Mouse (Mus musculus) spleen, adult 2 months (tissue): ENCODE data around the gene Pcgf5. TPM values are rescaled to one million over a fixed set of nuclear protein-coding genes. Genes with fewer than 3 reads are reported as not detected.
A peak's percentile ranks its signal among the peaks of the same experiment; 100 is the strongest.

Experiments used
- DNase-seq, 2 experiments: peaks; one replicate each; pipeline versions ENCODE4 v3.0.0 to v3.0.0-alpha.2; 2012 to 2021; ENCODE audit warnings: low spot score in 2 of 2, low read depth in 1 of 2
- H3K27ac ChIP-seq: fragments of 200-500 bp; 2 replicates; pipeline ENCODE4 v1.5.1; 2012; ENCODE audit warnings: low read length, inconsistent platforms; ENCODE audit not compliant: insufficient read depth
- H3K27me3 ChIP-seq: fragments of 200-500 bp; 2 replicates; pipeline ENCODE4 v1.6.1; 2012; ENCODE audit warnings: mild to moderate bottlenecking, moderate library complexity, low read length, inconsistent platforms; ENCODE audit not compliant: control insufficient read depth, insufficient read depth
- H3K36me3 ChIP-seq: fragments of 200-500 bp; 2 replicates; pipeline ENCODE4 v1.6.1; 2012; ENCODE audit warnings: mild to moderate bottlenecking, low read length, inconsistent platforms; ENCODE audit not compliant: control insufficient read depth, insufficient read depth
- H3K4me1 ChIP-seq: fragments of 200-500 bp; 2 replicates; pipeline ENCODE4 v1.6.1; 2011; ENCODE audit warnings: inconsistent platforms; ENCODE audit not compliant: control insufficient read depth, insufficient read depth, insufficient read length
- H3K4me3 ChIP-seq: fragments of 200-500 bp; 2 replicates; pipeline ENCODE4 v1.5.1; 2011; ENCODE audit warnings: mild to moderate bottlenecking, inconsistent platforms; ENCODE audit not compliant: insufficient read depth, insufficient read length; ENCODE audit errors: extremely low read depth
- CTCF ChIP-seq: fragments of 200-500 bp; IDR thresholded peaks from 2 replicates; pipeline ENCODE4 v1.5.1; 2011; ENCODE audit warnings: mild to moderate bottlenecking, inconsistent platforms; ENCODE audit not compliant: insufficient read depth, insufficient read length, insufficient replicate concordance; ENCODE audit errors: extremely low read depth
- POLR2A ChIP-seq: fragments of 200-500 bp; IDR thresholded peaks from 2 replicates; pipeline ENCODE4 v1.6.1; 2011; ENCODE audit warnings: low read depth, low read length, inconsistent platforms
- WGBS: fragments of 180-500 bp; shearing (Covaris S2); methylation state at CpG from one replicate; pipeline ENCODE4 v1.1.7; 2018; 5-methylcytosine and 5-hydroxymethylcytosine counted together
- polyA plus RNA-seq: library from polyadenylated mRNA; depleted of rRNA; stranded (reverse); fragments of >200 nt; gene quantifications from 2 replicates; pipeline ENCODE4 v1.2.3, GENCODE M21; 2012

Pcgf5 gene
- polyA plus RNA-seq, 1 experiment = 4.1 TPM

DNA sequence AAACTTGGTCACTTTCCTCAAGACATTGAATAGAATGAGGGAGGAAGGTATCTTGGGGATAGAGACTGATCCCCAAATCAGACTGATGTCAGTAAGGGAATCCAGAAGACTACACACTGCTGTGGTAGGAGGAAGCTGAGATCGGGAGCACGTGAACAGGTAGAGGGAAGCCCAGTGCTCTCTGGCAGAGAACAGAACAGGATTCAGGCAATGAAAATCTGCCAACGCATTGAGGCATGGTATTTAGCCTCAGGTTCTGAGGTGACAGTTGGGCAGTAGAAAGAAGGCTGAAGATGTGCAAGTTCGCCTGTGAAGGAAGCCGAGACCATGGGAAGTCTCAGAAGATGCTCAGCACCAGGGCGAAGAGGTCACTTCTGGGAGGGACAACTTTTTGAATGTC lies 733 bp upstream of the Pcgf5 start:
- TF ChIP-seq POLR2A (no peak), CTCF (no peak)
- H3K4me3 ChIP-seq = peak overlapping the region; percentile 83; the same call in 1 of the 2 replicates
- no peak overlapping the region for H3K27ac ChIP-seq
- H3K4me1 ChIP-seq = peaks cover 7% of the 10 kb centered on the region; the same call in 1 of the 2 replicates
- peaks cover 4% of the 10 kb centered on the region for H3K27me3 ChIP-seq
- WGBS = 8% methylated on average over 6 of the region's 6 CpGs
- no peak for DNase-seq
- H3K36me3 ChIP-seq = no peaks in the 10 kb centered on the region

DNA sequence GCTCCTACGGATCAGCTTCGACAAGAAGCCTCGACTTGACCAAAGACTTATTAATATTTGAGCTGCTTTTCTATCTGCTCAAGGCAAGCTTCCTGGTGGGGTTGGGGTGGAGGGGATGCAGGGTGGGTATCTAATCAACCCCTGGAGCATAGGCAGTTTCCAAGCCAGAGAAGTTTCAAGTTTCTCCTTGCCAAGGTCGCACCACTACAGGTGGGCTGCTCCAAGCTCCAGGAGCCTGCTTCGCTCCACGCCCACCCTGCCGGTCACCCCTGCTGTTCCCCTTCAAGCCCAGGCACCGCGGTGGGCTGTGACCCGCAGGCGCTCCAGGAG lies 313 bp upstream of the Pcgf5 start:
- TF ChIP-seq CTCF = no peak
- no peak for TF ChIP-seq POLR2A
- Histone ChIP-seq H3K36me3 (no peaks in the 10 kb centered on the region), H3K27me3 (peaks cover 4% of the 10 kb centered on the region), H3K4me3 (peak overlapping the region; percentile 83; the same call in 1 of the 2 replicates), H3K4me1 (peaks cover 7% of the 10 kb centered on the region; the same call in 1 of the 2 replicates), H3K27ac (peak overlapping the region; percentile 35; the same call in 1 of the 2 replicates)
- DNase-seq = no peak
- 3% methylated on average over 11 of the region's 11 CpGs for WGBS

DNA sequence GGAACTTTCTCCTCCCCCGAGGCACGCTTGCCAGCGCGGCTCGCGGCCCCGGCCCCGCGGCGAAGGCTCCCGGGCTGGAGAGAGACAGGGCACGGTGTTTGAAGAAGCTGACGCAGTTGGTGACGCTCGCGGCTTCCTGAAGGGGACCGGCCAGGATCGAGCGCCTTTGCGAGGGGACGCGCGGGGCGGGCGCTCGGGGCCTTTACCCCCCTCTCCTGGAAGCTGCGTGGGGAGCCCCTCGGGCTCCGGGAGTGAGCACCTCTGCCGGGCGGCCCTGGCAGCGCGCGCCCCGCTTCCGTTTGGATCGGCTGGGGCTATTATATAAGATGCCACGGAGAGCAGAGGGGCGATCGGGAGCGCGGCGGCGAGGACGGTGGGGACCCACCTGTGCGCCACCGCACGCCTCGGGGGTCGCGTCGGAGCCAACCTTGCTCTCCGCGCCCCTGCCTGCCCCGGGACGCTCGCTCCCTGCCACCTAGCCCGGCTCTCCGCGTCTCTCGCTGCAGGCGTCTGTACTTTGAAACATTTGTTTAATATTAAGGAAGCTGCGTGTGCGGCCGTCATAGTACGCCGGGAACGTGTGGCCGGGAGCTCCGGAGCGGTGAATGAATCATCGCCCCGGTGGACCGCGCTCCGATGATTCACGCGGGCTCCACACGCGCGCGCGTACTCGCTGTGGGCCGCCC lies 835 bp downstream of the Pcgf5 start:
- WGBS = under 1% methylated on average over 85 of the region's 85 CpGs
- Histone ChIP-seq H3K27me3 (peaks cover 4% of the 10 kb centered on the region), H3K4me1 (peaks cover 7% of the 10 kb centered on the region; the same call in 1 of the 2 replicates), H3K4me3 (peak overlapping the region; percentile 83), H3K27ac (peak overlapping the region; percentile 75), H3K36me3 (no peaks in the 10 kb centered on the region)
- DNase-seq = peak; percentile 29 to 35
- TF ChIP-seq CTCF (no peak), POLR2A (no peak)

DNA sequence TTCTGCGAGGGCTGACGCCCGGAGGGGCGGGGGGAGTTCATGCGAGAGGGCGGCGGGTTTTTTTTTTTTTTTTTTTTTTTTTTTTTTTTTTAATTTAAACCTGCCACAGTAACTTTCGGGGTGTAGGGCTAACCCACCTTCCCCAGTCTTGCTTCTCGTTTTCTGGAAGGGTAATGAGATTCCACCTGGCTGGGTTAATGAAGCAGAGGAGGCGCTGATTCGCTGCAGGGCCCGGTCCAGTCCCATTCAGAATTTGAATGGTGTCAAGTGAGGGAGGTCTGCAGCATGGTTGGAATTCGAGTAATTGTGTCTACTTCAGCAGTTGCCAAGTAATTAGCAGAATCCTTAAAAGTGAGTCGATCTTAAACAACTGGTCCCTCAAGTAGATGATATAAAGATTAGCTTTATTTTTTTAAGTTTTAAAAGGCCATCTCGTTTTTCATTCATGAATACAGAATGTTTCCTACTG lies 1.4 kb downstream of the Pcgf5 start:
- peak overlapping the region; percentile 83 for H3K4me3 ChIP-seq
- no peak for DNase-seq
- peak overlapping the region; percentile 75; the same call in 1 of the 2 replicates for H3K27ac ChIP-seq
- WGBS = 6% methylated on average over 15 of the region's 15 CpGs
- no peaks in the 10 kb centered on the region for H3K36me3 ChIP-seq
- H3K4me1 ChIP-seq = peaks cover 7% of the 10 kb centered on the region; the same call in 1 of the 2 replicates
- H3K27me3 ChIP-seq = peaks cover 4% of the 10 kb centered on the region
- no peak for TF ChIP-seq POLR2A
- TF ChIP-seq CTCF = no peak

DNA sequence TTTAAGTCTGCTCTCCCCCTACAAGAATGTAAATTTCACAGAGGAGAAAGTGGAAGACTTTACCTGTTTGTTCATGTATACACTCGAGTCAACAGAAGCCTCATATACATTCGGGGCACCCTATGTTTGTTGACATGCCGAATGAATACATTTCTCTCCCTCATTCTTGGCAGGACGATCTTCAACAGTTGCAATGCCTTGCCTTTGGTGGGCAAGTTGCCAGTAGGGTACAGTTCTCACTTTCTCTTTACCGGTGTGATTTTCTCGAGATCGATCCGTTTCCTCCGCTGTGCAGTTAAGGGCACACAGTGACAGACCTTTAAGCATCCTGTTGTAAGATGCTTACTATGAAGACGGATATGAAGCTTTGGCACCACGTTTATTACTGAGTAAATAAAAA lies 2.1 kb downstream of the Pcgf5 start:
- Histone ChIP-seq H3K36me3 (no peaks in the 10 kb centered on the region), H3K4me1 (peaks cover 7% of the 10 kb centered on the region; the same call in 1 of the 2 replicates), H3K27me3 (peaks cover 4% of the 10 kb centered on the region), H3K27ac (no peak overlapping the region), H3K4me3 (no peak overlapping the region)
- 51% methylated on average over 11 of the region's 11 CpGs for WGBS
- TF ChIP-seq CTCF (no peak), POLR2A (no peak)
- DNase-seq = no peak

DNA sequence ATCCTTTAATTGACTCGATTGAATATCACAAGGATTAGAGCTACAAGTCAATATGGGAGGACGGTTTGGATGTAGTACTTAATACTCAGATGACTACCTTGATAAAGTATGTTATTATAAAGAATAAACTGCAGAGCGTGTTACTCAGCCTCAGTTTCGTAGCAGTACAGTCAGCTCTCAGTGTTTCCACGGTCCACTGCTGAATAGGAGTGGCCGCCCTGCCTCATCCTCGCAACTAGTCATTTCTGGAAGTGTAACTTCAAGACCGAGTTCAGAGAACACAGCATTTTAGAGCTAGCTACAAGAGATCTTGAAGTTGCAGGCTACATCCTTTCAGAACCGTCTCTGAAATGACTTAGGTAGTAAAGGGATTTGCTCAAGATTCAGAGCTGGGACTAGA lies 2.8 kb downstream of the Pcgf5 start:
- Histone ChIP-seq H3K36me3 (no peaks in the 10 kb centered on the region), H3K27me3 (peaks cover 4% of the 10 kb centered on the region), H3K4me1 (peaks cover 7% of the 10 kb centered on the region; the same call in 1 of the 2 replicates), H3K4me3 (no peak overlapping the region), H3K27ac (no peak overlapping the region)
- DNase-seq = no peak
- WGBS = 91% methylated on average over 9 of the region's 9 CpGs
- no peak for TF ChIP-seq CTCF
- TF ChIP-seq POLR2A = no peak

DNA sequence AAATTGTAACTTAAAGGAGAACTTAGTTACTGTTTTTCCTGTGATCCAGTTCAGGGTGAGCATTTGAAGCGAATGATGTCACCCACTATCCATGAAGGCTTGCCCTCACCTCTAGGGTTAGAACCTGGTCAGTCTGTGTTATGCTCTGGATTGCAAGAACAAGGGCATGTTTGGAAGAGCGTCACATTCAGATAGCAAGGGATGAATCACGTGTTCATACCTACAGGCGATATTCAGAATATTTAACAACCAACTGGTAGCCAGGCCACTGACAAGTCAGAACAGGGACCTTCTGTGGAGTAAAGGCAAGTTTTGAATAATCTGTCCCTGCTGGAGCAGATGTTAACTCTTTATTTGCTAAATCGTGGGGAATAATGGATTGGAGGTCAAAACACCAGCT lies 14.4 kb downstream of the Pcgf5 start:
- WGBS = 95% methylated on average over 5 of the region's 5 CpGs
- no peak for TF ChIP-seq POLR2A
- no peak for TF ChIP-seq CTCF

More for the DNA sequence above, 14.4 kb downstream of the Pcgf5 start:
- Histone ChIP-seq H3K27ac (no peak overlapping the region), H3K4me3 (no peak overlapping the region), H3K27me3 (no peaks in the 10 kb centered on the region), H3K36me3 (no peaks in the 10 kb centered on the region), H3K4me1 (no peaks in the 10 kb centered on the region)
- no peak for DNase-seq
